Comparison of ENCODE assay signal across 9 mouse cellular contexts in genomic region chr2:30588985-30589511, GRCm38 (mm10). TPM values are rescaled to one million over a fixed set of nuclear protein-coding genes. Genes with fewer than 3 reads are reported as not detected.
A peak's percentile ranks its signal among the peaks of the same experiment; 100 is the strongest.
DNase-seq lines count a peak whose midpoint lies in the region; ATAC-seq and TF ChIP-seq lines count a peak whose summit lies in the region.
"Had no signal": no experiment of that assay in that cellular context is flagged by ENCODE, and none has a peak within 500 bp of the region (broad histone marks: within the 10 kb centered on the region; RNA-seq: fewer than 3 reads in every experiment).

No protein-coding gene starts in this region.

- 0 out of 2 replicates have a peak overlapping the region, but pooled peaks have one; percentile 39 for H3K27ac ChIP-seq in heart, embryonic 15.5 days
- peak overlapping the region; percentile 59; the same call in 1 of the 2 replicates for H3K27ac ChIP-seq in lung, embryonic 14.5 days (ENCODE audit: low read depth)
- H3K27ac ChIP-seq: forebrain, embryonic 12.5 days had no signal

- no peak overlapping the region for H3K4me3 ChIP-seq in heart, embryonic 15.5 days
- H3K4me3 ChIP-seq in lung, embryonic 14.5 days (ENCODE audit: low read depth, low read length): no peak overlapping the region
- H3K4me3 ChIP-seq: forebrain, embryonic 12.5 days had no signal

- peaks cover 21% of the 10 kb centered on the region for H3K4me1 ChIP-seq in heart, embryonic 15.5 days (replicated peaks)
- H3K4me1 ChIP-seq in lung, embryonic 14.5 days (ENCODE audit: insufficient read depth): peaks cover 21% of the 10 kb centered on the region

- H3K9ac ChIP-seq in heart, embryonic 15.5 days: no peak overlapping the region
- no peak overlapping the region for H3K9ac ChIP-seq in lung, embryonic 14.5 days
- H3K9ac ChIP-seq: forebrain, embryonic 12.5 days had no signal

- no peak for ATAC-seq in heart, embryonic 15.5 days (replicated peaks; ENCODE audit: insufficient number of reproducible peaks, insufficient read depth, low FRiP score, low read depth)
- peak; percentile 59 for ATAC-seq in lung, embryonic 14.5 days (ENCODE audit: insufficient read depth)

- H3K27me3 ChIP-seq in heart, embryonic 15.5 days: no peaks in the 10 kb centered on the region
- no peaks in the 10 kb centered on the region for H3K27me3 ChIP-seq in lung, embryonic 14.5 days (ENCODE audit: insufficient read depth, low read length)
- H3K27me3 ChIP-seq: forebrain, embryonic 12.5 days had no signal

- H3K4me2 ChIP-seq in heart, embryonic 15.5 days: no peak overlapping the region
- peak overlapping the region; percentile 18; the same call in 1 of the 2 replicates for H3K4me2 ChIP-seq in lung, embryonic 14.5 days
- H3K4me2 ChIP-seq: forebrain, embryonic 12.5 days had no signal

- TF ChIP-seq CTCF in lung, embryonic 14.5 days (IDR thresholded peaks at IDR 0.05; ENCODE audit: low read depth): no peak

- H3K36me3 ChIP-seq in heart, embryonic 15.5 days: no peaks in the 10 kb centered on the region
- no peaks in the 10 kb centered on the region for H3K36me3 ChIP-seq in lung, embryonic 14.5 days (ENCODE audit: insufficient read depth)
- H3K36me3 ChIP-seq: forebrain, embryonic 12.5 days had no signal

- intact Hi-C loops in left cerebral cortex, postnatal 4 days (cut with DNase I): no loop called here
- intact Hi-C loops in left cerebral cortex, postnatal 36 days (cut with DNase I): no loop called here

- WGBS in heart, embryonic 15.5 days: 68% methylated on average over 4 of the region's 4 CpGs
- WGBS in lung, embryonic 14.5 days: 37% methylated on average over 4 of the region's 4 CpGs

- no peaks in the 10 kb centered on the region for H3K9me3 ChIP-seq in heart, embryonic 15.5 days (replicated peaks)
- no peaks in the 10 kb centered on the region for H3K9me3 ChIP-seq in lung, embryonic 14.5 days (ENCODE audit: low read depth, low read length)
- H3K9me3 ChIP-seq: forebrain, embryonic 12.5 days had no signal

- peak; percentile 44 to 51 for DNase-seq in adrenal gland, postnatal 36 days
- no peak for DNase-seq in adrenal gland, postnatal 25 days
- DNase-seq in NIH3T3 (ENCODE audit: low read depth): peak; percentile 54
- peak; percentile 79 for DNase-seq in lung, embryonic 14.5 days
- no peak for DNase-seq in left cerebral cortex, postnatal 4 days
- DNase-seq in layer of hippocampus, postnatal 36 days: no peak
- DNase-seq in left cerebral cortex, postnatal 36 days (ENCODE audit: low spot score in 2 of 2): no peak

RNA-seq across cellular contexts. Expression of gene Cstad, which starts 5.8 kb away (rescaled TPM):
- 1 to 10 TPM in 1 of 2 experiments, under 1 TPM in 1; 0.40 to 2.1 TPM for total RNA-seq in adrenal gland, postnatal 36 days (2021)
- 1.6 and 4.4 TPM in 2 replicates for total RNA-seq in adrenal gland, postnatal 25 days (2021)
- 1.1 and 1.5 TPM in 2 replicates for polyA plus RNA-seq in heart, embryonic 15.5 days (2015; fragmentation: Nextera tagmentation; extraction: Ambion mirVana)
- polyA plus RNA-seq in lung, embryonic 14.5 days (2014; fragmentation: Nextera tagmentation; extraction: Ambion mirVana): 0.95 and 1.5 TPM in 2 replicates
- total RNA-seq in left cerebral cortex, postnatal 4 days (2021): 1 to 10 TPM; 3.0 to 3.7 TPM
- total RNA-seq in layer of hippocampus, postnatal 36 days (2021): 1 to 10 TPM; 3.5 to 4.0 TPM
- 1 to 10 TPM; 3.9 to 8.0 TPM for total RNA-seq in left cerebral cortex, postnatal 36 days (2021)

Comparison
In these comparisons a context has a peak if more than half of its experiments do, and no peak if none do; other contexts are left out.
1. DNase-seq: peak in adrenal gland, postnatal 36 days (2 of 2), NIH3T3 (single experiment) and lung, embryonic 14.5 days (single experiment); none in adrenal gland, postnatal 25 days (single experiment), left cerebral cortex, postnatal 4 days (single experiment), layer of hippocampus, postnatal 36 days (0 of 2) and left cerebral cortex, postnatal 36 days (0 of 2).